Mouse (Mus musculus): ENCODE data around the gene Ralgapa2. TPM values are rescaled to one million over a fixed set of nuclear protein-coding genes. Genes with fewer than 3 reads are reported as not detected.
"Not testable (repeated sequence)": the region's sequence is repeated elsewhere in the genome, so short reads cannot be mapped to it uniquely, and the experiment has no call there.

Gene Ralgapa2
- polyA plus RNA-seq, 1 experiment from 2014 or later = 8.7 TPM

GRCm38 (mm10) chr2:146468898-146469297 is 43.2 kb downstream of the Ralgapa2 start:
- Histone ChIP-seq H3K36me3 (ENCODE audit: insufficient read depth) (no peaks in the 10 kb centered on the region), H3K4me2 (no peak overlapping the region), H3K4me3 (ENCODE audit: low read depth, low read length) (no peak overlapping the region), H3K4me1 (ENCODE audit: insufficient read depth) (no peaks in the 10 kb centered on the region), H3K27me3 (ENCODE audit: insufficient read depth, low read length) (no peaks in the 10 kb centered on the region), H3K9me3 (ENCODE audit: low read depth, low read length) (no peaks in the 10 kb centered on the region), H3K9ac (no peak overlapping the region), H3K27ac (ENCODE audit: low read depth) (no peak overlapping the region)
- no peak for TF ChIP-seq CTCF (IDR thresholded peaks at IDR 0.05; ENCODE audit: low read depth)
- 83% methylated on average over 2 of the region's 2 CpGs for WGBS
- DNase-seq (no peak), ATAC-seq (ENCODE audit: insufficient read depth) (no peak)

GRCm38 (mm10) chr2:146468016-146468415 is 44.1 kb downstream of the Ralgapa2 start:
- Histone ChIP-seq H3K9ac (no peak overlapping the region), H3K4me3 (ENCODE audit: low read depth, low read length) (no peak overlapping the region), H3K4me1 (ENCODE audit: insufficient read depth) (no peaks in the 10 kb centered on the region), H3K9me3 (ENCODE audit: low read depth, low read length) (no peaks in the 10 kb centered on the region), H3K4me2 (no peak overlapping the region), H3K27me3 (ENCODE audit: insufficient read depth, low read length) (no peaks in the 10 kb centered on the region), H3K36me3 (ENCODE audit: insufficient read depth) (no peaks in the 10 kb centered on the region), H3K27ac (ENCODE audit: low read depth) (no peak overlapping the region)
- DNase-seq (no peak), ATAC-seq (ENCODE audit: insufficient read depth) (no peak)
- no peak for TF ChIP-seq CTCF (IDR thresholded peaks at IDR 0.05; ENCODE audit: low read depth)
- WGBS = 87% methylated on average over 4 of the region's 4 CpGs

GRCm38 (mm10) chr2:146466811-146467210 is 45.3 kb downstream of the Ralgapa2 start:
- not testable (repeated sequence) for ATAC-seq (ENCODE audit: insufficient read depth); H3K27ac ChIP-seq (ENCODE audit: low read depth); H3K9ac ChIP-seq; H3K4me3 ChIP-seq (ENCODE audit: low read depth, low read length); DNase-seq; H3K4me2 ChIP-seq; H3K4me1 ChIP-seq (ENCODE audit: insufficient read depth); H3K9me3 ChIP-seq (ENCODE audit: low read depth, low read length); H3K27me3 ChIP-seq (ENCODE audit: insufficient read depth, low read length); H3K36me3 ChIP-seq (ENCODE audit: insufficient read depth)
- WGBS = 81% methylated on average over 3 of the region's 3 CpGs

GRCm38 (mm10) chr2:146457494-146457893 is 54.6 kb downstream of the Ralgapa2 start:
- TF ChIP-seq CTCF (IDR thresholded peaks at IDR 0.05; ENCODE audit: low read depth) = no peak

GRCm38 (mm10) chr2:146456612-146457011 is 55.5 kb downstream of the Ralgapa2 start:
- ATAC-seq (ENCODE audit: insufficient read depth) = no peak

More at GRCm38 (mm10) chr2:146457494-146457893, 54.6 kb downstream of the Ralgapa2 start:
- H3K27ac ChIP-seq (ENCODE audit: low read depth) = no peak overlapping the region
- DNase-seq (no peak), ATAC-seq (ENCODE audit: insufficient read depth) (no peak)
- no peaks in the 10 kb centered on the region for H3K27me3 ChIP-seq (ENCODE audit: insufficient read depth, low read length)
- no peaks in the 10 kb centered on the region for H3K9me3 ChIP-seq (ENCODE audit: low read depth, low read length)
- no peaks in the 10 kb centered on the region for H3K36me3 ChIP-seq (ENCODE audit: insufficient read depth)
- H3K9ac ChIP-seq = no peak overlapping the region
- no peak overlapping the region for H3K4me2 ChIP-seq
- no peaks in the 10 kb centered on the region for H3K4me1 ChIP-seq (ENCODE audit: insufficient read depth)
- no peak overlapping the region for H3K4me3 ChIP-seq (ENCODE audit: low read depth, low read length)
- WGBS = 63% methylated on average over 2 of the region's 2 CpGs

GRCm38 (mm10) chr2:146456062-146456461 is 56.1 kb downstream of the Ralgapa2 start:
- Histone ChIP-seq H3K4me1 (ENCODE audit: insufficient read depth) (no peaks in the 10 kb centered on the region), H3K27ac (ENCODE audit: low read depth) (no peak overlapping the region), H3K9ac (no peak overlapping the region), H3K9me3 (ENCODE audit: low read depth, low read length) (no peaks in the 10 kb centered on the region), H3K4me2 (no peak overlapping the region), H3K27me3 (ENCODE audit: insufficient read depth, low read length) (no peaks in the 10 kb centered on the region), H3K36me3 (ENCODE audit: insufficient read depth) (no peaks in the 10 kb centered on the region), H3K4me3 (ENCODE audit: low read depth, low read length) (no peak overlapping the region)
- ATAC-seq (ENCODE audit: insufficient read depth) (no peak), DNase-seq (no peak)
- TF ChIP-seq CTCF (IDR thresholded peaks at IDR 0.05; ENCODE audit: low read depth) = no peak
- WGBS = 81% methylated on average over 4 of the region's 4 CpGs

More at GRCm38 (mm10) chr2:146456612-146457011, 55.5 kb downstream of the Ralgapa2 start:
- Histone ChIP-seq H3K9me3 (ENCODE audit: low read depth, low read length) (no peaks in the 10 kb centered on the region), H3K27ac (ENCODE audit: low read depth) (no peak overlapping the region), H3K4me2 (no peak overlapping the region), H3K27me3 (ENCODE audit: insufficient read depth, low read length) (no peaks in the 10 kb centered on the region), H3K4me3 (ENCODE audit: low read depth, low read length) (no peak overlapping the region), H3K9ac (no peak overlapping the region), H3K4me1 (ENCODE audit: insufficient read depth) (no peaks in the 10 kb centered on the region), H3K36me3 (ENCODE audit: insufficient read depth) (no peaks in the 10 kb centered on the region)
- no peak for TF ChIP-seq CTCF (IDR thresholded peaks at IDR 0.05; ENCODE audit: low read depth)
- DNase-seq = no peak
- WGBS = 60% methylated on average over 7 of the region's 7 CpGs

GRCm38 (mm10) chr2:146444009-146444408 is 68.1 kb downstream of the Ralgapa2 start:
- Histone ChIP-seq H3K27me3 (ENCODE audit: insufficient read depth, low read length) (no peaks in the 10 kb centered on the region), H3K4me3 (ENCODE audit: low read depth, low read length) (no peak overlapping the region), H3K9me3 (ENCODE audit: low read depth, low read length) (no peaks in the 10 kb centered on the region), H3K4me2 (no peak overlapping the region), H3K27ac (ENCODE audit: low read depth) (no peak overlapping the region), H3K36me3 (ENCODE audit: insufficient read depth) (no peaks in the 10 kb centered on the region), H3K4me1 (ENCODE audit: insufficient read depth) (no peaks in the 10 kb centered on the region), H3K9ac (no peak overlapping the region)
- no peak for ATAC-seq (ENCODE audit: insufficient read depth)
- no peak for DNase-seq
- no peak for TF ChIP-seq CTCF (IDR thresholded peaks at IDR 0.05; ENCODE audit: low read depth)
- WGBS = 72% methylated on average over 3 of the region's 3 CpGs
